Mouse (Mus musculus) liver, postnatal 0 days (tissue): ENCODE measurements at regions not wholly inside any gene's neighbourhood (a gene's known extent, or its start where the extent isn't known, plus 50 kb on each side); places are given as distances from the start of the nearest gene placed in this dataset.

ENCODE experiments used
- CTCF ChIP-seq: sonication (generic); IDR thresholded peaks from 2 replicates; pipeline ENCODE4 v1.5.1; 2016; ENCODE audit warnings: antibody characterized with exemption, low read depth
- EP300 ChIP-seq: IDR thresholded peaks from 2 replicates; pipeline ENCODE4 v1.6.1; 2016; ENCODE audit warnings: antibody characterized with exemption, low read depth, mild to moderate bottlenecking

DNA sequence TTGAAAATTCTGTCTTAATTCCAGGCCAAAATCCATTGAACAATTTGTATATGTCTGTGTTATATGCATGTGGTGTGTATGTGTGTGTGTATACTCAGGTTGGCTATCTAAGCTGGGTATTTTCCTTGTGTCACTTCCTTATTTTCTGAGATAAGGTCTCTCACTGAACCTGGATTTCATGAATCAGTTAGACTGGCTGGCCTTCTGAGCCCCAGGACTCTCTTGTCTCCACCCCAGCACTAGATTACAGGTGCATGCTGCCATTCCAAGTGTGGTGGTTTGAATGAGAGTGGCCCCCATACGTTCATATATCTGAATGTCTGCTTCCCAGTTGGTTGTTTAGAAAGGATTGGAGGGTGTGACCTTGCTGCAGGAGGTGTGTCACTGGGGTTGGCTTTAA, 77.8 kb upstream of the Nkd1 start:
- TF ChIP-seq CTCF (no peak), EP300 (no peak)
